Mouse (Mus musculus): ENCODE results near the gene Yes1. TPM values are rescaled to one million over a fixed set of nuclear protein-coding genes. Genes with fewer than 3 reads are reported as not detected.
A peak's percentile ranks its signal among the peaks of the same experiment; 100 is the strongest.
"Not testable (repeated sequence)": the region's sequence is repeated elsewhere in the genome, so short reads cannot be mapped to it uniquely, and the experiment has no call there.

The Yes1 gene
- total RNA-seq (2021) = 10 to 100 TPM; 11.3 to 14.5 TPM
- long read RNA-seq, experiment 1, transcript Yes1-205 (12 exons, 2,657 nt) = major isoform, 5 of 8 reads
- long read RNA-seq, experiment 1, partial matches to known transcripts = 0 of 8 reads
- long read RNA-seq, experiment 1, other reads (novel, unspliced or antisense) = 3 of 8 reads
- long read RNA-seq, experiment 2, partial matches to known transcripts = 0 of 8 reads
- long read RNA-seq, experiment 2, other reads (novel, unspliced or antisense) = 4 of 8 reads

DNA sequence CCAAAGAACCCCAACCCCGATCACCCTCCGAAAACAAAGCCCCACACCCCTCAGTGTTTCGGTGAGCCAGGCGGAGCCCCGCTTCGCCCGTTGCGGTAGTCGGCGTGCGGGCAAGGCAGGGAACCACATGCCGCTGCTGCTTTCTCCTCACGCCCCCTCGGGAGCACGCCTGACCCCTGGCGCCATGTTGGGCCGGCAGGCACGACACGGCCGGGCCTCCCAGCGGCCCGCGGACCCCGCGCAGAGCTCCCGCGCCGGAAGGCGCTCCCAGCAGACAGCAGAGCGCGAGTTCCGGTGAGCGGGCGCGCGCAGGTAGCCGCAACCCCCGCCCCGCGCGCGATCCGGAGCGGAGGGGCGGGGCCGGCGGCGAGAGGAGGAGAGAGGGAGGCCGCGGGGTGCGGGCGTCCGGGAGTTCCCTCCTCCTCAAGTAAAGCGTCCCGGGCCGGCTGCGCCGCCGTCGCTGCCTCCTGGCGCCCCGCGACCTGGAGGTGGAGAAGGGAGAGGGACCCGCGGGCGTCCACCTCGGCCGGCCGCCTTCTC, at the start of gene Yes1:
TSS of gene Yes1 (plus strand) at position 371 of the 540 bp plus-strand sequence.
- Histone ChIP-seq H3K4me3 (peak within 1 kb of the TSS; percentile 94), H3K27ac (peak within 1 kb of the TSS; percentile 88)
- peak; percentile 46 to 54 for DNase-seq (ENCODE audit: low spot score in 2 of 2)
- TF ChIP-seq CTCF (conservative IDR thresholded peaks at IDR 0.05) = no peak

DNA sequence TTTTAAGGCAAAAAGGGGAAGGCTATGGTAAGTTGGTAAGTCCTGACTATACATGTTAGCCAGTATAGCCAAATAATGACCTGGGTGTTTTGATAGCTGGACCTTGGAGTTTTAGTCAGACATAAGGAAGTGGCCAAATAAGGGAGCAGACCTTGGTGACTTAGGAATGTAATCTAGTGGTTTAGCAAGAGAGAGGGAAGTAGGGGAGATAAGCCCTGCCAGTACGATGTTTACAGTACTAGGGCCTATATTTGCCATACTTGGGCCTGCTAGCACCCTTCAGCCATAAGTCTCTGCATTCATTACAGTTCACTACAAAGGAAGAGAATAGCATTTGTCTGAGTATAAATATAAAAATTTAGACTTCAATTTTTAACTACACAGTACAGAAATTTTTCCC, 46.3 kb upstream of the Yes1 start:
- Histone ChIP-seq H3K27ac (no peak overlapping the region), H3K4me3 (no peak overlapping the region)
- DNase-seq (ENCODE audit: low spot score in 2 of 2) = no peak
- no peak for TF ChIP-seq CTCF (conservative IDR thresholded peaks at IDR 0.05)

DNA sequence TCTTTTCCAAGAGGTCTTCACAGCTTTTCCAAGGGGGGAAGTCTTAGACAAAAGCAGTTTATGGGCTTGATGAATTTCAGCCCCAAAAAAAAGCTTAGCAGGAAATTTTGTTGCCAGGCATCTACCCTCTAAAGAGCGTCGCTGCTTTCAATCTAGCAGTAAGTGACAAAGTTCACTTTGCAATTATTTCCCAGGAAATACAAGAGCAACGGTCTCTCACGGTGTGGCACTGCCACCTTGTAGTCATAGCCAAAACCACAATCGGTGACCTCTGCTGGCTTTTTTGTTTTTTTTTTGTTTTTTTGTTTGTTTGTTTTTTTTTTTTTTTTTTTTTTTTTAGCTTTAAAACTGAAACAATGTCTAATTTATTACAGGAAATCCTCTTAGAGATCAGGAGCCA, 39.2 kb upstream of the Yes1 start:
- Histone ChIP-seq H3K4me3 (no peak overlapping the region), H3K27ac (no peak overlapping the region)
- no peak for DNase-seq (ENCODE audit: low spot score in 2 of 2)
- TF ChIP-seq CTCF (conservative IDR thresholded peaks at IDR 0.05) = 0 out of 2 replicates have a peak, but pooled peaks have one; percentile 14

DNA sequence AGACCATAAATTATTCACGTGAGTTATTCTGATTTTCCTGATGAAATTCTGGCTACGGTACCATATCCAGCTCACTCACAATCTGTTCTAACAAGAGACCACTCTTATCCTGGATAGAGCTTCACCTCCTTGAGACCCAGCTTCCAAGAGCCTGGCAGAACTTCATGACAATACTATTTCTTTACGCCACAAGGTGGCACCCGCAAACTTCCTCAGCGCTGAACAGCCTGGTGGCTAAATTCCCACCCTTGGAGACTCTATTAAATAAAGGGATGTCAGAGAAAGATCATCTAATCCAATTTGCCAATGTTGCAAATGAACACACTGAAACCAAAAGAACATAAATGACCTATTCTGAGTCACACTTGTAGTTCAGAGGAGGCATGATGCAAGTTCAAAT, 22.8 kb upstream of the Yes1 start:
- Histone ChIP-seq H3K27ac (no peak overlapping the region), H3K4me3 (no peak overlapping the region)
- DNase-seq (ENCODE audit: low spot score in 2 of 2) = peak; percentile 51 to 69
- peak; percentile 85 for TF ChIP-seq CTCF (conservative IDR thresholded peaks at IDR 0.05)

DNA sequence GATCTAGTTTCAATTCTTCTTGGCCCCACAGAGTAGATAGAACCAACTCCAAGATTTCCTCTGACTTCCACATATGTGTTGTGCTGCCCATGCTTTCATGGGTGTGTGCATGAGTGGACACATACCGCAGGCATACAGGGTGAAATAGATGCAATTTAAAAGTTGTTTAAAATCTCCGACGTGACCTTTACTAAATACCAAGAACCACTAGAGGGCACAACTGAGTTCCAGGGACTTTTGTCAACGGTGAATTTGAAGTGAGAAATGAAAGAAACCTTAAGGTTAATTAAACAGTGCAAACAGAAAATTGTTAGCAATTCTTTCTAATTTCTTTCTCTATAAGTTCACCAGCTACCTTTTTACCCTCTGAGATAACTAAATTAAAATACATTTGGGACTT, 17.2 kb upstream of the Yes1 start:
- peak in 1 of 2 experiments; percentile 36 for DNase-seq (ENCODE audit: low spot score in 2 of 2)
- Histone ChIP-seq H3K4me3 (no peak overlapping the region), H3K27ac (no peak overlapping the region)
- TF ChIP-seq CTCF (conservative IDR thresholded peaks at IDR 0.05) = peak; percentile 91

DNA sequence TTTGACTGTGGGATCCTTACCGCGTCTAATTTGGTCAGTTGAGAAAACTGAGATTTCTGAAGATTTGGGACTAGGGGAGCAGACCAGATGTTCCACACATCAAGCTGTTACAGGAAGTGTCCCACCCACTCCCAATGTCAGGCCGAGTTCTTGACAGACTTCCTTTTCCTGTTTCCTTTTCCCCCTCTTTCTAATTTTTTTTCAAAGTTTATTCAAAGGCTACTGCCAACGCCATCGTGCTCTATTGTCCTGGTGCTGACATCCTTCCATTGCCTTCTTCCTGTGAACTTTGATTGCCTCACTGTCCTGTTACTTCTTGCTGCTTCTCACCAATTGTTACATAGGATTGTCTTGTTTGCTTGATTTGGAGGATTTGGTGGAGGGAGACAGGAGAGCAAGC, 16.6 kb upstream of the Yes1 start:
- H3K27ac ChIP-seq = no peak overlapping the region
- no peak for DNase-seq (ENCODE audit: low spot score in 2 of 2)
- no peak for TF ChIP-seq CTCF (conservative IDR thresholded peaks at IDR 0.05)
- H3K4me3 ChIP-seq = no peak overlapping the region

DNA sequence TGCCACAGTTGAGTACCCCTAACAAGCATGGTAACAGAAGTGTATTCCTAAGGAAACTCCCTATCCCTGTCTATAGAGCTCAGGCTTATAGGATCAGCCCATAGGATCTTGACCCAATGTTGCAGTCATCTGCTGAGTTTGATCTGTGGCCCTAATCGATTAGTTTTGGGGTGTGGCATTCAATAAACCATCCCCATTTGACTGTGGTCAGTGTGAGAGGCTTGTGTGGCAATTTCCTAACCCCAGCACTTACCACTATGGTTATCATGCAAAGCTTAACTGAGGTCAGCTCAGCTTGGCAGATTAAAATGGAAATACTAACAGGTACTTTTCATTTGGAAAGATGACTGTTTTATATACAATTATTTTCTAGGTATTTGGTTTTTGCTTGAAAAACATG, 5.1 kb upstream of the Yes1 start:
- no peak for TF ChIP-seq CTCF (conservative IDR thresholded peaks at IDR 0.05)
- no peak overlapping the region for H3K4me3 ChIP-seq

DNA sequence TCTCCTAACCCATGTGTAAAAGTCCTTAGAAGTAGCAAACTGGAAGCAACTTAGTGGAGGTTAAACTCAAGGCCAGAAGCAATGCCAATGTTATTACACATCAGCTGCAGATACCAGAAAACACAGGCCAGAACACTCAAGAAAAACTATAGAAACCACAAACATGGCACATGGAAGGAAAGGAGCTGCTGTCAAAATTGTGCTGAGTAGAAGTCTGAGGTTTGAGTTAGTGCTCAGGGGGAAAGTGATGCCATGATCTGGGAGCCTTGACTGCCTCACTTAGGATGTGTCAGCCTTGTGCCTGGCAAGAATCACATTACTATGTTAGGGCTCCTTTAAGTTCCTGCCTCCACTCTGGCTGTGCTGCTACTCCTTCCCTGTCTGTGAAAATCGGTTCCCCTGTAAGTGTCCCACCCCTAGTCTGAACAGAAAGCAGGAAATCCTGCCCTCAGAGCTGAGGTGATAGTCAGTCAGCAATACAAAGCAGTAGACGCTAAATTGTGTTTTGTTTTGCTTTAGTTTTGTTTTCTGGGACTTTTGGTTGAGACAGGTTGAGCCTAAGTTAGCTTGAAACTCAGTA, 3.1 kb upstream of the Yes1 start:
- no peak for DNase-seq (ENCODE audit: low spot score in 2 of 2)
- Histone ChIP-seq H3K4me3 (no peak overlapping the region), H3K27ac (peak overlapping the region; percentile 46; the same call in 1 of the 2 replicates)
- no peak for TF ChIP-seq CTCF (conservative IDR thresholded peaks at IDR 0.05)

More for the DNA sequence above, 5.1 kb upstream of the Yes1 start:
- DNase-seq (ENCODE audit: low spot score in 2 of 2) = no peak
- no peak overlapping the region for H3K27ac ChIP-seq

DNA sequence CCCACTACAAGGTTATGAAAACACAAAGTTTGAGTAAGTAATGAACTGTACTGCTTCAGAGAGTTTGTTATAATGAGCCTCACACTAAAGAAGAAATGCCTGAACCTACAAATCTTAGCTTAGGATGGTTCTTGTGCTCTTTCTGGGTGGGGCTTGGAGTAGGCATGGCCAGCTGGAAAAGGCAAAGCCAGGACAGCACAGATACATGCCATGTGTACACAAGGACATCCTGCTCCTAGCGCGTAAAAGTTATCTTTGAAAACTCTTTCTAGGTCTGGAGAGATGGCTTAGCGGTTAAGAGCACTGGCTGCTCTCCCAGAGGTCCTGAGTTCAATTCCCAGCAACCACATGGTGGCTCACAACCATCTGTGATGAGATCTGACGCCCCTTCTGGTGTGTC, 2.5 kb upstream of the Yes1 start:
- H3K4me3 ChIP-seq = no peak overlapping the region
- H3K27ac ChIP-seq = peak overlapping the region; percentile 46; the same call in 1 of the 2 replicates
- no peak for DNase-seq (ENCODE audit: low spot score in 2 of 2)
- no peak for TF ChIP-seq CTCF (conservative IDR thresholded peaks at IDR 0.05)

DNA sequence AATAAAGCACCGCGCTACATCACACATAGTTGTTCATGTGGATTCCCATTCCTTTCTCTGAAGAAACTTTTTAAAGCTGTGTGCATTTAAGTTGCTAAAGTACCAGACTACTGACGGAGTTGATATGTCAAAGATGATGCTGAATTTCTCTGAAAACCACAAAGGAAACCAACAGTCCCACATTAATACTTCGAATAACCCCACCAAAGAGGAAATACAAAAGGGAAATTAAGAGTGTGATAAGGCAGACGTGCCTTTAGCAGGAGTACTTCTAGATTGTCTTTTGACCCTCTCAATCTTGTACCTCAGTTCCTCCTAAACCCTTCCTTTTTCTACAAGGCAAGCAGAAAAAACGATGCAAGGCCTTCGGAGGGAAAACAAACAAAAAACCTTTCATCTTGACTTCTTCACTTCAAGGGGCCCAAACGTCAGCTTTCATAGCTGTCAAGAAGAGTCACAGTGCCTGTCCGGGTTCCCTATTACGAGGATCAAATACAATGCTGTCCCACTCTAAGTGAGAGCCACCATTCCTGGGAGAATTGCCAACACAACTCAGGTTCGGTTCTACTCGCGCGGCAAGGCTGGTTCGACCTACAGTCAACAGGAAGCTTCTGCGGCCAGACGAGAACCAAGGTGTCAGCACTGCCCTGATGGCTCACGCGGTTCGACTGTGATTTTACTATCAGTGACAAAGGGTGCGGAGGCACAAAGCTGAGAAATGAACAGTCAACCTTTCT, 739 bp upstream of the Yes1 start:
- DNase-seq (ENCODE audit: low spot score in 2 of 2) = peak in 1 of 2 experiments; percentile 13
- TF ChIP-seq CTCF (conservative IDR thresholded peaks at IDR 0.05) = no peak
- Histone ChIP-seq H3K4me3 (peak overlapping the region; percentile 94), H3K27ac (peak overlapping the region; percentile 88)

DNA sequence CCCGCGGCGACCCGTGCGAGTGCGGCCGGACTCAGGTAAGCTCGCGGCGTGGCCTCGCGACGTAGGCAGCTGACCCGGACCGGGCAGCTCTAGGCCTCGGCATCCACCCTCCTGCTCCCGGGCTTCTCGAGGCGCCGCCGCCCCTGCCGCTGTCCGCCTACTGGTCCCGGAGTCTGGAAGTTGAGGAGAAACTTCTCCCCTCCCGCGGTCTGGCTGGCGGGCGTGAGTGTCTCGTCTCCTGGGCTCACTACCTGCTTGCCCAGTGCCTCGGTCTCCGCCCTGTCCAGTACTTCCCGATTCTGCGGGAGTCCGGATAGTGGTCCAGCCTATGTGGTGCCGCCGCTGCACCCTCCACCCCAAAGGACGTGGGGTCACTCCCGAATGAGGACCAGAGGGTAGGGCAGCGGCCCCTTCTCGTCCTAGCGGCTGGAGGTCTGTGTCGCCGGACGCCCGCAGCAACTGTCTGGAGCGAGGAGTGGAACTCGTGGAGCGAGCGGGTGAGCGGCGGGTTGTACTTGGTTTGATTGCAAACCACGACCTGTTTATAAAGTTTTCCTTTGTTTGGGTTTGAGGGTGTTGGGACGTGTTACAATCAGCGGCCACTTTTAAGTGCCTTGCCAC, 480 bp downstream of the Yes1 start:
- TF ChIP-seq CTCF (conservative IDR thresholded peaks at IDR 0.05) = no peak
- peak; percentile 7 to 18 for DNase-seq (ENCODE audit: low spot score in 2 of 2)
- H3K4me3 ChIP-seq = peak overlapping the region; percentile 94
- H3K27ac ChIP-seq = peak overlapping the region; percentile 88

DNA sequence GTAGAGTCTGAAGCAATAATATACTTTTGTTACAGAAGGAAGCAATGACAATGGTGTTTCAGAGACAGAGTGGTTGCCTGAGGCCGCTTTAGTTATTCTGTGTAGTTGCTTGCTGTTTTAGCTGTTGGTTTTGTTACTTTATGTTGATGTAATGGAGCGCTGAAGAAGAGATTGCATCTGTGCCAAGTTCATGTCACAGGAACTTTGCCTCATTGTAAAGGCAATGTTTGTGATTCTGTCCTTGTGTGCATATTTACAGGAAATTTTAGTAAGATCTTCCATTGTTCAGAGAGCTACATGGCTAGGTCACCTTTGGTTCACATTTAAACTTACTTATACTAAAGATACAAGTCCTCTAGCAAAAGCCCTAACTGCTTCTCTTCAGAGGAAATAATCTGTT, 3.3 kb downstream of the Yes1 start:
- no peak for TF ChIP-seq CTCF (conservative IDR thresholded peaks at IDR 0.05)
- DNase-seq (ENCODE audit: low spot score in 2 of 2) = no peak
- Histone ChIP-seq H3K27ac (peak overlapping the region; percentile 70), H3K4me3 (peak overlapping the region; percentile 13; the same call in 1 of the 2 replicates)

DNA sequence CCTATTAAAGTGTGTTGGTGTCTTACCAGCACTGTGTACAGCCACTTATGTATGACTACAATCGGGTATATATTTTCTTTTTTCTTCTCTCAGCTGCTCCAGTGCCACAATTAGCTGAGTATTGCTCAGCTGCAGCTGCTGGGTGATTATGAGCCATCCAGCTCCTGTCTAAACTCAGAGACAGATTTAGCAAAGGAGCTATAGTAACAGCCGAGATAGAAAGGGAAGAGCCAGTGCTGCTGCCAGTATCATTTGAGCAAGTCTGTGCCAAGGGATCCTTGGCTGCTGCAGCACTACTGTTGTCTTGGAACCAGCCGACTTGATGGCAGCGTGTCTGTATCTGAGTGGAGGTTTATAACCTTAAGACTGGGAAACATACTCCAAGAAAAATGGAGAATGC, 3.7 kb downstream of the Yes1 start:
- peak overlapping the region; percentile 13; the same call in 1 of the 2 replicates for H3K4me3 ChIP-seq
- DNase-seq (ENCODE audit: low spot score in 2 of 2) = peak; percentile 30 to 47
- no peak for TF ChIP-seq CTCF (conservative IDR thresholded peaks at IDR 0.05)
- H3K27ac ChIP-seq = peak overlapping the region; percentile 70

DNA sequence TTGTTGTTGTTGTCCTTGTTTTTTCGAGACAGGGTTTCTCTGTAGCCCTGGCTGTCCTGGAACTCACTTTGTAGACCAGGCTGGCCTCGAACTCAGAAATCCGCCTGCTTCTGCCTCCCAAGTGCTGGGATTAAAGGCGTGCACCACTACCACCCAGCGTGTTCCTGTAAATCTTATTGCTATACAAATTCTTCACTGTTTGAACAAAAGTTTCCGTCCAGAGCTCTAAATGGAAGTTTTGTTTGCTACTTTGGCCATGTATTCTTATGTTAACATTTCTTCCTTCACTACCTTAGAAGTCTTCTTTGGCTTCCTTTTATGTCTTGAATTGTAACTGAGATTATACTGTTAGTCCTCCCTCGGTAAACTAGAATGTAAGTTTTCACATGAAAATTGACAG, 5.5 kb downstream of the Yes1 start:
- DNase-seq (ENCODE audit: low spot score in 2 of 2); H3K4me3 ChIP-seq; H3K27ac ChIP-seq: not testable (repeated sequence)
